Mouse (Mus musculus) testis, adult 2 months (tissue): Measurements from ENCODE around the gene Zfp74. TPM values are rescaled to one million over a fixed set of nuclear protein-coding genes. Genes with fewer than 3 reads are reported as not detected.

Source experiments
- H3K27ac ChIP-seq: fragments of 200-500 bp; 2 replicates; pipeline ENCODE4 v1.5.1; 2012; ENCODE audit warnings: low read depth, low read length; ENCODE audit not compliant: control insufficient read depth, insufficient read depth
- H3K27me3 ChIP-seq: fragments of 200-500 bp; 2 replicates; pipeline ENCODE4 v1.6.1; 2012; ENCODE audit warnings: mild to moderate bottlenecking, low read length, moderate library complexity; ENCODE audit not compliant: control insufficient read depth, insufficient read depth
- H3K36me3 ChIP-seq: fragments of 200-500 bp; 2 replicates; pipeline ENCODE4 v1.6.1; 2012; ENCODE audit warnings: mild to moderate bottlenecking, low read length; ENCODE audit not compliant: control insufficient read depth, insufficient read depth
- H3K4me1 ChIP-seq: fragments of 200-500 bp; 2 replicates; pipeline ENCODE4 v1.6.1; 2012; ENCODE audit warnings: low read length; ENCODE audit not compliant: control insufficient read depth, insufficient read depth
- H3K4me3 ChIP-seq: fragments of 200-500 bp; 2 replicates; pipeline ENCODE4 v1.5.1; 2012; ENCODE audit warnings: low read depth, mild to moderate bottlenecking, low read length, moderate library complexity, mixed read lengths; ENCODE audit not compliant: control insufficient read depth
- CTCF ChIP-seq: fragments of 200-500 bp; IDR thresholded peaks from 2 replicates; pipeline ENCODE4 v1.5.1; 2012; ENCODE audit warnings: low read depth, mild to moderate bottlenecking, inconsistent platforms, low read length, moderate library complexity; ENCODE audit not compliant: control insufficient read depth, insufficient read depth, insufficient replicate concordance
- POLR2A ChIP-seq: fragments of 200-500 bp; IDR thresholded peaks from 2 replicates; pipeline ENCODE4 v1.6.1; 2012; ENCODE audit warnings: low read depth, mild to moderate bottlenecking, inconsistent platforms, low read length, moderate library complexity; ENCODE audit not compliant: control insufficient read depth
- polyA plus RNA-seq: library from polyadenylated mRNA; depleted of rRNA; stranded (reverse); fragments of >200 nt; gene quantifications from 2 replicates; pipeline ENCODE4 v1.2.3, GENCODE M21; 2012

Gene Zfp74
- polyA plus RNA-seq, 1 experiment = 0.93 TPM

DNA sequence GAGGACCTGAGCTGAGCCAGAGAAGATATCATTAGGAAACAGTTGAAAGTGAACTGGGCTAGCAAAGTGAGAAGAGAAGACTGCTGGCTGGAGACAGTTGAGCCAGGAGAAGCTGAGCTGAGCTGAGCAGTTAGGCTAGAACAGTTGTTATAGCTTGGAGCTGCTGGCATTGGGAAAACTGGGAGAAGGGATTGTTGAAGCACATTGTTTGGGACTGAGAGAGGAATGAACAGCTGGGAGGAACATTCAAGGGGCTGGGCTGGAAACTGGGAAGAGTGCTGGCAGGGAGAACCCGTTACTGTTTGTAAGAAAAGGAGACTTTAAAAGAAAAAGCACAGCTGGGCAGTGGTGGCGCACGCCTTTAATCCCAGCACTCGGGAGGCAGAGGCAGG lies 35.8 kb downstream of the Zfp74 start:
- peaks cover 9% of the 10 kb centered on the region for H3K4me1 ChIP-seq
- H3K4me3 ChIP-seq = no peak overlapping the region
- H3K27me3 ChIP-seq = no peaks in the 10 kb centered on the region
- H3K27ac ChIP-seq = peak overlapping the region; percentile 32; the same call in 1 of the 2 replicates
- no peaks in the 10 kb centered on the region for H3K36me3 ChIP-seq
- no peak for TF ChIP-seq POLR2A
- no peak for TF ChIP-seq CTCF

DNA sequence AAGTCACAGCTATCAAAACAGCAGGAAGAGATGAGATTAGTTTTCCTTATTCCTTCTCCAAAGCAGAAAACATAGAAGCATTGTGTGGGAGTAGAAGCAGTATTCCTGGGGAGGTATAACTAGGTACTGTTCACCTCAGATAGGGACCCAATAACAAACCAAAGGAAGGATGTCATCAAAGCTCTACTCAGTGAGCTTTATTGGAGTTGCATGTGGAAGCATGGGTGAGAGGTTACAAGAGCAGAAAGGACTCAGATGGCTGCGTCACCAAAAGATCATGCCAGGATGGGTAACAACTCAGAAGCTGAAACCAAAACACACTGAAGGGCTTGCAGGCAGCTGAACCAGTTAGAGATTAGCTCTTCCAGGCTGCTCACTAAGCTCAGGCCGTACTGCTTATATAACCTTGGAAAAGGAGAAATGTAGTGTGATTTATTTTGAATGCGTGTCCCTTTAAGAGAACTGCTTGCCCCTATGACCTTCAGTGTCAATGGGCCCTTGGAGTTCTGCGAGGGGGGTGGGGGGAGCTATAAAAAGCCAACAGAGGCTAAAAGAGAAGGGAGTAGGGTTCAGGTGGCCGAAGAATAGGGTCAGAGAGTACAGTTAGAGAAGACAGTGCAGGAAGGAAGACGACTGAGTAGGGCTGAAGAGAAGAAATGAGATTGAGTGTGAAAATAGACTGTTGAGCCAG lies 36.4 kb downstream of the Zfp74 start:
- H3K27me3 ChIP-seq = no peaks in the 10 kb centered on the region
- H3K4me1 ChIP-seq = peaks cover 9% of the 10 kb centered on the region
- no peak overlapping the region for H3K4me3 ChIP-seq
- peak overlapping the region; percentile 32; the same call in 1 of the 2 replicates for H3K27ac ChIP-seq
- TF ChIP-seq POLR2A (no peak), CTCF (no peak)
- H3K36me3 ChIP-seq = no peaks in the 10 kb centered on the region

DNA sequence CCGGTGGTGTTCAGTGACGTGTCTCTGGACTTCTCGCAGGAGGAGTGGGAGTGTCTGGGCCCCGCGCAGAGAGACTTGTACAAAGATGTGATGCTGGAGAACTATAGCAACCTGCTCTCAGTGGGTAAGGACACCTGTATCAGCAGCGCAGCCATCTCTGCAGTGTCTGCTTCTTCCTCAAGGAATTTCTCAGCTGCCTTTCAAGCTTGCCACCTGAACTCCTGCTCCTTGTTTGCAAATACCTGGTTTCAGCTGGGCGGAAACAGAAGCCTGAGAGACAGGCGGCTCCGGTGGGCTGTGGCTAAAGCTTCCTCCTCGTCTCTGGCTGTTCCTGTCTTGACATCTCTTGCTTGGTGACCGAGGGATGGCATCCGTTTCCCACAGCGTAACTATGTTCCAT lies 41.7 kb downstream of the Zfp74 start:
- no peak overlapping the region for H3K4me3 ChIP-seq
- no peak for TF ChIP-seq POLR2A
- TF ChIP-seq CTCF = no peak
- H3K4me1 ChIP-seq = no peaks in the 10 kb centered on the region; the same call in 1 of the 2 replicates
- no peak overlapping the region for H3K27ac ChIP-seq
- H3K36me3 ChIP-seq = no peaks in the 10 kb centered on the region; the same call in 1 of the 2 replicates
- H3K27me3 ChIP-seq = no peaks in the 10 kb centered on the region

DNA sequence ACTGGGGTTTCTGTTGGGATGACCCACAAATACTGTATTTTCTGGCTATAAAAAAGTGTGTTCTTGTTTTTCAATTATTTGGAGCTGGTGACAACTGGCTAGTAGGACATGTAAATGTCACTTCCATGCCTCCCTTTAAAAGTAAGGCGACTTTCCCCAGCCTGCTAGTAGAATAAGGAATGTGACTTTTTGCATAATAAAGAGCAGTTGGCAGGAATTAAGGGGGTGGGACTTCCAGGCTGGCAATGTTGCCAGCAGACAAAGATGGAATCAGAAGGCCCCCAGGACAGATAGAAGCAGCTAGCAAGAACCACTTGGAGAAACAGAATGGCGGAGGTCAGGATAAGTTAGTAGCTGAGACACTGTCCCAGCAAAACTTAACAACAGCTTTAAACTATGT lies 43.6 kb downstream of the Zfp74 start:
- Histone ChIP-seq H3K36me3 (no peaks in the 10 kb centered on the region; the same call in 1 of the 2 replicates), H3K27ac (no peak overlapping the region), H3K4me3 (no peak overlapping the region), H3K27me3 (no peaks in the 10 kb centered on the region), H3K4me1 (peaks cover 4% of the 10 kb centered on the region; the same call in 1 of the 2 replicates)
- no peak for TF ChIP-seq CTCF
- TF ChIP-seq POLR2A = no peak

DNA sequence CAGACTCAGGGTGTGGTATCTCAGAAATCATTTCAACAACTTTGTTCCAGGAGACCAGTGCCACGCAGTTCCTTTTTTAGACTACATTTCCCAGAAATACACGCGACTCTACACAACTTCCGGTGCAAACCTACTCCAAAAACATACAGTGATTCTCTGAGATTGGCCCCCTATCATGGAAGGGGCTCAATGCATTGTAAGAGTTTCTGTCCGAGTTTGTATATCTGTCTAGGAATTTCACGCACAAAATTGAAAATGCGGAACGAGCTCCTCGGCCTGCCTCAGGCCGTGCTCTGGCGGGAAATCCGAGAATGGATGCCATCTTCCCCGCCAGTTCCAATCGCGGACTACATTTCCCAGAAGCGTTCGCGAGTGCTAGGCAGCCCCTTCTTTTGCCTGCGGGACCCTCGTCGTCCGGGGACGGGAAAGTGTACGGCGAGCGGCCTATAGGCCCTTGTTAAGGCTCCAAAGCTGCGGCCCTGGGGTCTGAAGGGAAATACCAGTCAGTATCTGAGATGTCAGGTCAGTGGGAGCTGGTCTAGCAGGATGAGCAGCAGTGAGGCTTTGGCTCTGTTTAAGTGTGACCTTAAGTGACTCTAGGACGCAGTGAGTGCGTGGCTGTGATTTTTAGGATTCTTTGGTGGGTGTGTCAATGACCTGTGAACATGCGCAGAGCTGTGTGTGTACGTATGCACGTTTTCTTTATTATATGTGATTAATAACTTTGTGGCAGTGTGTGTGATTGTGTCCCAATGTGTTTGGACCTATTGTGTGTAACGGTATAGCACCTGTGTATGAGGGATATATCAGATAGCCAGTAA lies 45.5 kb downstream of the Zfp74 start, which contains the start of gene Zfp383:
TSS of gene Zfp383 (plus strand) at position 94 of the 821 bp plus-strand sequence.
- no peaks in the 10 kb centered on the region for H3K27me3 ChIP-seq
- no peaks in the 10 kb centered on the region; the same call in 1 of the 2 replicates for H3K36me3 ChIP-seq
- peak within 1 kb of the TSS; percentile 89 for H3K27ac ChIP-seq
- H3K4me1 ChIP-seq = peaks cover 9% of the 10 kb centered on the region
- TF ChIP-seq POLR2A (peak; percentile 50; the same call in 1 of the 2 replicates), CTCF (no peak)
- H3K4me3 ChIP-seq = peak within 1 kb of the TSS; percentile 92

DNA sequence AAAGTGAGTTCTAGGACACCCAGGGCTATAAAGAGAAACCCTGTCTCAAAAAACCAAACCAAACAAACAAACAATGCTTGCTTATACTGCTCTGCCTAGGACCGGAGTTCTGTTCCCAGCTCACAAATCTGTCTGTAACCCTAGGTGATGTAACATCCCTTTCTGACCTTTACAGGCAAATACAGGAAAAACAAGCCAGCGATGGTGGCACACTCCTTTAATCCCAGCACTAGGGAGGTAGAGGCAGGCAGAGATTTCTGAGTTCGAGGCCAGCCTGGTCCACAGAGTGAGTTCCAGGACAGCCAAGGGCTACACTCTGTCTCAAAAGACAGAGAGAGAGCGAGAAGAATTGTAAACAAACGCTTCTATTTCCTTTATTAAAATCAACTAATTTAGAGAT lies 46.7 kb downstream of the Zfp74 start:
- Histone ChIP-seq H3K27me3 (no peaks in the 10 kb centered on the region), H3K36me3 (no peaks in the 10 kb centered on the region; the same call in 1 of the 2 replicates), H3K4me1 (peaks cover 9% of the 10 kb centered on the region), H3K27ac (no peak overlapping the region), H3K4me3 (no peak overlapping the region)
- TF ChIP-seq POLR2A (no peak), CTCF (no peak)

DNA sequence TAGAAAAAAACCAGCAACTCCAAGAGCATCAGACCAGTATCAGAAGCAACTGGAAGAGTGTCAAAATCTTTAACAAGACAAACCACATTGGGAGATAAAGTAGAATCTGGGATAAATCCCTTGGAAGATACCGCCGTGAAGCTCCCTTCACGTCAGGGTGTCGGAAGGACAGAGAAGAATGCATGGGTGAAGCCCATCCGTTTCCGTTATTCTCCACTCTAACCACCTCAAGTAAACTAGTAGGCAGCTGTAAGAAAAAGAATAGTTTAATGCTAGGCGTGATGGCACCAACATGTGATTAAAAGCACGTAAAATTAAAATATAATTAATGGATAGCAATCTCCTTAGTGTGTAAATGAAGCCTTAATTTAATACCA lies 47.2 kb downstream of the Zfp74 start:
- Histone ChIP-seq H3K27ac (peak overlapping the region; percentile 27; the same call in 1 of the 2 replicates), H3K27me3 (no peaks in the 10 kb centered on the region), H3K36me3 (no peaks in the 10 kb centered on the region), H3K4me1 (peaks cover 9% of the 10 kb centered on the region), H3K4me3 (peak overlapping the region; percentile 5; the same call in 1 of the 2 replicates)
- no peak for TF ChIP-seq POLR2A
